Mouse (Mus musculus) kidney, adult 2 months (tissue): ENCODE results near the gene Cacng3.

ENCODE experiments used
- CTCF ChIP-seq: fragments of 200-500 bp; conservative IDR thresholded peaks from 2 replicates; pipeline ENCODE4 v1.5.1; 2011; ENCODE audit warnings: low read depth, mild to moderate bottlenecking, control low read depth, low read length, moderate library complexity, mixed read lengths; ENCODE audit not compliant: insufficient read depth, insufficient read length
- POLR2A ChIP-seq: fragments of 200-500 bp; IDR thresholded peaks from one replicate; pipeline ENCODE4 v1.6.1; 2011; ENCODE audit warnings: low read depth, low read length, control low read depth

DNA sequence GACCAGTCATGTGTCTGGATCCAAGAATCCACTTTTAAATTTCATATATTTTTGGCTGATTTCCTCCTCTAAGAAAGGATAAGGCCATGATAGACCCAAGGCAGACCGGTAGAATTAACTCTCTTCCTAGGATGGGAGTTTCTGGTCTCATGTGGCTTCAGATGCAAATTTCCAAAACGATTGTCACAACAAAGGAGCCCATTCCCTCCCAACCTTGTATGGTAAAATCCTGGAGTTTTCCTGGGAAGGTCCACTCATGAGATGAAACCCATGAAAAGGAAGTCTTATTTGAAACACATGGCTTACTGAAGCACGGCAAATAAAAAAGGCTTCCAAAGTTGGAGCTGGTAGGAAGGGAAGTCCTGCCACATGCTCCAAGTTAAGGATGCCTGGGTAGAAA is 39.1 kb upstream of the Cacng3 start:
- TF ChIP-seq POLR2A, result no peak
- no peak for TF ChIP-seq CTCF
